Mouse (Mus musculus): ENCODE data around the gene Vgll4.

DNA sequence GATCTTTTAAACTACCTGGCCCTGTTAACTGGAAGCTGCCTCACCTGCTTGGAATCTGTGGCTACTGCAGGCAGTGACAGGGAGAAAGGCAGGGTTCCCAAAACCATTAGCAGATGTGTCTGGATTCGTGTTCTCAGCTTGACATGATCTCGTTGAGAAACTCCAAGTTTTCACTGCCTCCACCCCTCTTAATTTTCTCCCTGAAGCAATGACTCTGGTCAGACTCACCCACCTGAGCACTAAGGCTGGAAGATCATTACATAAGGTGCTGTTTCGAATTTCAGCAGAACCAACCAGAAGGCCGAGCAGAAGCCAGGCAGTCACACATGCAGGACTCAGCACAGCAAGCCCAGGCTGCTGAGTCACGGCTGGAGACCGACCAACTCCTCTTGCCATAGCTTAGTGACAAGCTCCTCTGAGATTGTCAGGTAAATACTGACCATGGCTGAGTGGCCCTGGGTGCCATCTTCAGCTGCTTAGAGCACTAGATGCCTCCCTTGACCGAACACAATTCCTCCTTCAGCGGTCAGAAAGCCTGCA lies 35.6 kb upstream of the Vgll4 start:
- TF ChIP-seq POLR2A (IDR thresholded peaks at IDR 0.05; ENCODE audit: extremely low read depth, insufficient read depth, low read length), result no peak
- TF ChIP-seq CTCF (IDR thresholded peaks at IDR 0.05; ENCODE audit: low read depth, low read length), result no peak

Measured in liver, adult 2 months (tissue).